Mouse (Mus musculus) stomach, embryonic 16.5 days (tissue): ENCODE data around the gene Bbs9. TPM values are rescaled to one million over a fixed set of nuclear protein-coding genes. Genes with fewer than 3 reads are reported as not detected.

Experiments
- ATAC-seq: fragments of 200-750 bp; cut with Nextera tagmentation; 2 replicates; pipeline ENCODE4 v1.8.0; 2017; ENCODE audit warnings: moderate number of reproducible peaks, moderate TSS enrichment; ENCODE audit not compliant: insufficient read depth, low FRiP score
- H3K27ac ChIP-seq: fragments of 300-500 bp; sonication (generic); 2 replicates; pipeline ENCODE4 v1.5.1; 2014; ENCODE audit warnings: low read length
- H3K27me3 ChIP-seq: fragments of 300-500 bp; sonication (generic); 2 replicates; pipeline ENCODE4 v1.6.1; 2014; ENCODE audit warnings: low read length, control low read depth, mixed read lengths; ENCODE audit not compliant: control insufficient read depth, insufficient read depth
- H3K36me3 ChIP-seq: fragments of 300-500 bp; sonication (generic); 2 replicates; pipeline ENCODE4 v1.6.1; 2014; ENCODE audit warnings: low read length; ENCODE audit not compliant: control insufficient read depth, insufficient read depth
- H3K4me1 ChIP-seq: fragments of 300-500 bp; sonication (generic); 2 replicates; pipeline ENCODE4 v1.6.1; 2014; ENCODE audit warnings: low read length, control low read depth, mixed read lengths; ENCODE audit not compliant: control insufficient read depth, insufficient read depth
- H3K4me2 ChIP-seq: fragments of 300-500 bp; sonication (generic); 2 replicates; pipeline ENCODE4 v1.6.1; 2014; ENCODE audit warnings: low read depth, low read length, mixed read lengths
- H3K4me3 ChIP-seq: fragments of 300-500 bp; sonication (generic); replicated peaks from 2 replicates; pipeline ENCODE4 v1.5.1; 2014; ENCODE audit warnings: mild to moderate bottlenecking, low read length
- H3K9ac ChIP-seq: fragments of 300-500 bp; sonication (generic); 2 replicates; pipeline ENCODE4 v1.6.1; 2014; ENCODE audit warnings: low read length
- H3K9me3 ChIP-seq: fragments of 300-500 bp; sonication (generic); replicated peaks from 2 replicates; pipeline ENCODE4 v1.6.1; 2016; ENCODE audit warnings: low read length, control low read depth; ENCODE audit not compliant: control insufficient read depth
- WGBS: fragments of 180-500 bp; shearing (Covaris S2); extraction: QIAGEN DNeasy Blood & Tissue Kit; methylation state at CpG from one replicate; pipeline ENCODE4 v1.1.7; 2014; 5-methylcytosine and 5-hydroxymethylcytosine counted together
- polyA plus RNA-seq: library from polyadenylated mRNA; unstranded; fragments of >200 nt; fragmentation: Nextera tagmentation; extraction: Ambion mirVana; gene quantifications from 2 replicates; pipeline ENCODE4 v1.2.1, GENCODE M21; 2015

Bbs9 gene
- polyA plus RNA-seq, 1 experiment from 2014 or later = 12.2 TPM

GRCm38 (mm10) chr9:22826571-22826990 lies 351.1 kb downstream of the Bbs9 start:
- no peak overlapping the region for H3K4me3 ChIP-seq
- no peaks in the 10 kb centered on the region for H3K4me1 ChIP-seq
- no peak for ATAC-seq
- no peak overlapping the region for H3K27ac ChIP-seq
- H3K27me3 ChIP-seq = no peaks in the 10 kb centered on the region
- H3K9ac ChIP-seq = no peak overlapping the region
- no peak overlapping the region for H3K4me2 ChIP-seq
- no peaks in the 10 kb centered on the region for H3K36me3 ChIP-seq
- no peaks in the 10 kb centered on the region for H3K9me3 ChIP-seq
- WGBS = 56% methylated on average over 3 of the region's 3 CpGs

- H3K4me1 ChIP-seq = no peaks in the 10 kb centered on the region
- no peaks in the 10 kb centered on the region for H3K36me3 ChIP-seq
- H3K9ac ChIP-seq = no peak overlapping the region
- H3K4me3 ChIP-seq = no peak overlapping the region
- H3K4me2 ChIP-seq = no peak overlapping the region
- no peak overlapping the region for H3K27ac ChIP-seq
- no peak for ATAC-seq
- 67% methylated on average over 2 of the region's 2 CpGs for WGBS
- H3K27me3 ChIP-seq = no peaks in the 10 kb centered on the region
- H3K9me3 ChIP-seq = no peaks in the 10 kb centered on the region
These were observed 351.8 kb downstream of the Bbs9 start for GRCm38 (mm10) chr9:22827176-22827770.

- H3K4me3 ChIP-seq = no peak overlapping the region
- no peak overlapping the region for H3K9ac ChIP-seq
- H3K27ac ChIP-seq = no peak overlapping the region
- no peak overlapping the region for H3K4me2 ChIP-seq
- no peaks in the 10 kb centered on the region for H3K9me3 ChIP-seq
- 79% methylated on average over 21 of the region's 21 CpGs for WGBS
- H3K36me3 ChIP-seq = no peaks in the 10 kb centered on the region
- ATAC-seq = no peak
- H3K27me3 ChIP-seq = no peaks in the 10 kb centered on the region
- H3K4me1 ChIP-seq = 0 out of 2 replicates have a peak, but pooled peaks cover 5% of the 10 kb centered on the region
These were observed 353.9 kb downstream of the Bbs9 start for GRCm38 (mm10) chr9:22829212-22829960.

GRCm38 (mm10) chr9:22834994-22835512 lies 359.5 kb downstream of the Bbs9 start:
- H3K9me3 ChIP-seq = no peaks in the 10 kb centered on the region
- no peak overlapping the region for H3K27ac ChIP-seq
- H3K4me3 ChIP-seq = no peak overlapping the region
- 0 out of 2 replicates have a peak, but pooled peaks cover 9% of the 10 kb centered on the region for H3K4me1 ChIP-seq
- no peaks in the 10 kb centered on the region for H3K36me3 ChIP-seq
- H3K4me2 ChIP-seq = no peak overlapping the region
- WGBS = 88% methylated on average over 1 of the region's 1 CpGs
- no peak overlapping the region for H3K9ac ChIP-seq
- no peaks in the 10 kb centered on the region for H3K27me3 ChIP-seq
- ATAC-seq = no peak

- Histone ChIP-seq H3K27me3 (no peaks in the 10 kb centered on the region), H3K9me3 (no peaks in the 10 kb centered on the region), H3K9ac (no peak overlapping the region), H3K4me1 (0 out of 2 replicates have a peak, but pooled peaks cover 9% of the 10 kb centered on the region), H3K27ac (no peak overlapping the region), H3K36me3 (no peaks in the 10 kb centered on the region), H3K4me2 (no peak overlapping the region), H3K4me3 (no peak overlapping the region)
- WGBS = 59% methylated on average over 6 of the region's 6 CpGs
- ATAC-seq = no peak
These were observed 361.5 kb downstream of the Bbs9 start for GRCm38 (mm10) chr9:22837000-22837399.

GRCm38 (mm10) chr9:22837702-22838210 lies 362.2 kb downstream of the Bbs9 start:
- Histone ChIP-seq H3K4me2 (no peak overlapping the region), H3K36me3 (no peaks in the 10 kb centered on the region), H3K27ac (no peak overlapping the region), H3K9me3 (no peaks in the 10 kb centered on the region), H3K27me3 (no peaks in the 10 kb centered on the region), H3K9ac (no peak overlapping the region), H3K4me3 (no peak overlapping the region), H3K4me1 (0 out of 2 replicates have a peak, but pooled peaks cover 9% of the 10 kb centered on the region)
- ATAC-seq = no peak
- 30% methylated on average over 4 of the region's 4 CpGs for WGBS

- H3K9me3 ChIP-seq = no peaks in the 10 kb centered on the region
- no peaks in the 10 kb centered on the region for H3K4me1 ChIP-seq
- H3K27ac ChIP-seq = no peak overlapping the region
- no peak overlapping the region for H3K9ac ChIP-seq
- no peaks in the 10 kb centered on the region for H3K36me3 ChIP-seq
- no peak overlapping the region for H3K4me3 ChIP-seq
- no peak for ATAC-seq
- 91% methylated on average over 2 of the region's 2 CpGs for WGBS
- H3K27me3 ChIP-seq = no peaks in the 10 kb centered on the region
- H3K4me2 ChIP-seq = no peak overlapping the region
These were observed 370.5 kb downstream of the Bbs9 start for GRCm38 (mm10) chr9:22846048-22846447.

- Histone ChIP-seq H3K9me3 (no peaks in the 10 kb centered on the region), H3K4me2 (no peak overlapping the region), H3K9ac (no peak overlapping the region), H3K4me1 (no peaks in the 10 kb centered on the region), H3K4me3 (no peak overlapping the region), H3K36me3 (no peaks in the 10 kb centered on the region), H3K27me3 (no peaks in the 10 kb centered on the region), H3K27ac (no peak overlapping the region)
- WGBS = 71% methylated on average over 1 of the region's 1 CpGs
- no peak for ATAC-seq
These were observed 371.3 kb downstream of the Bbs9 start for GRCm38 (mm10) chr9:22846783-22847182.

GRCm38 (mm10) chr9:22848800-22849199 lies 373.3 kb downstream of the Bbs9 start:
- 83% methylated on average over 3 of the region's 3 CpGs for WGBS
- ATAC-seq = no peak
- Histone ChIP-seq H3K27ac (no peak overlapping the region), H3K9me3 (no peaks in the 10 kb centered on the region), H3K4me2 (no peak overlapping the region), H3K36me3 (no peaks in the 10 kb centered on the region), H3K4me3 (no peak overlapping the region), H3K4me1 (no peaks in the 10 kb centered on the region), H3K9ac (no peak overlapping the region), H3K27me3 (no peaks in the 10 kb centered on the region)
